Mouse (Mus musculus) embryonic facial prominence, embryonic 11.5 days (tissue): Measurements from ENCODE around the gene Pomgnt2. TPM values are rescaled to one million over a fixed set of nuclear protein-coding genes. Genes with fewer than 3 reads are reported as not detected.

Experiments used
- ATAC-seq: fragments of 200-750 bp; cut with Nextera tagmentation; replicated peaks from 2 replicates; pipeline ENCODE4 v1.8.0; 2017; ENCODE audit warnings: low read depth; ENCODE audit not compliant: insufficient number of reproducible peaks, low FRiP score, low TSS enrichment
- DNase-seq: peaks from one replicate; pipeline ENCODE4 v3.0.0-alpha.2; 2015; ENCODE audit warnings: low spot score
- H3K27ac ChIP-seq: fragments of 300-500 bp; sonication (generic); replicated peaks from 2 replicates; pipeline ENCODE4 v1.5.1; 2014; ENCODE audit warnings: mild to moderate bottlenecking, low read depth, low read length, control low read depth
- H3K27me3 ChIP-seq: fragments of 300-500 bp; sonication (generic); 2 replicates; pipeline ENCODE4 v1.6.1; 2014; ENCODE audit warnings: mild to moderate bottlenecking, low read length, moderate library complexity, mixed read lengths; ENCODE audit not compliant: control insufficient read depth, insufficient read depth
- H3K36me3 ChIP-seq: fragments of 300-500 bp; sonication (generic); replicated peaks from 2 replicates; pipeline ENCODE4 v1.6.1; 2014; ENCODE audit warnings: low read depth, mild to moderate bottlenecking, low read length, moderate library complexity, mixed read lengths; ENCODE audit not compliant: control insufficient read depth, insufficient read depth
- H3K4me1 ChIP-seq: fragments of 300-500 bp; sonication (generic); 2 replicates; pipeline ENCODE4 v1.6.1; 2014; ENCODE audit warnings: low read length, mixed read lengths; ENCODE audit not compliant: control insufficient read depth, insufficient read depth
- H3K4me2 ChIP-seq: fragments of 300-500 bp; sonication (generic); 2 replicates; pipeline ENCODE4 v1.6.1; 2014; ENCODE audit warnings: low read depth, mild to moderate bottlenecking, control low read depth, low read length, moderate library complexity
- H3K4me3 ChIP-seq: fragments of 300-500 bp; sonication (generic); 2 replicates; pipeline ENCODE4 v1.5.1; 2014; ENCODE audit warnings: low read depth, low read length, control low read depth
- H3K9ac ChIP-seq: fragments of 300-500 bp; sonication (generic); replicated peaks from 2 replicates; pipeline ENCODE4 v1.6.1; 2014; ENCODE audit warnings: mild to moderate bottlenecking, control low read depth, low read length
- H3K9me3 ChIP-seq: fragments of 300-500 bp; sonication (generic); replicated peaks from 2 replicates; pipeline ENCODE4 v1.6.1; 2016; ENCODE audit warnings: mild to moderate bottlenecking, low read length, inconsistent platforms, mixed read lengths; ENCODE audit not compliant: control insufficient read depth
- WGBS: fragments of 180-500 bp; shearing (Covaris S2); extraction: QIAGEN DNeasy Blood & Tissue Kit; methylation state at CpG from one replicate; pipeline ENCODE4 v1.1.7; 2014; 5-methylcytosine and 5-hydroxymethylcytosine counted together
- polyA plus RNA-seq: library from polyadenylated mRNA; unstranded; fragments of >200 nt; fragmentation: Nextera tagmentation; extraction: Ambion mirVana; gene quantifications from 2 replicates; pipeline ENCODE4 v1.2.1, GENCODE M21; 2014

Pomgnt2 gene
- polyA plus RNA-seq, 1 experiment from 2014 or later = 6.9 TPM

DNA sequence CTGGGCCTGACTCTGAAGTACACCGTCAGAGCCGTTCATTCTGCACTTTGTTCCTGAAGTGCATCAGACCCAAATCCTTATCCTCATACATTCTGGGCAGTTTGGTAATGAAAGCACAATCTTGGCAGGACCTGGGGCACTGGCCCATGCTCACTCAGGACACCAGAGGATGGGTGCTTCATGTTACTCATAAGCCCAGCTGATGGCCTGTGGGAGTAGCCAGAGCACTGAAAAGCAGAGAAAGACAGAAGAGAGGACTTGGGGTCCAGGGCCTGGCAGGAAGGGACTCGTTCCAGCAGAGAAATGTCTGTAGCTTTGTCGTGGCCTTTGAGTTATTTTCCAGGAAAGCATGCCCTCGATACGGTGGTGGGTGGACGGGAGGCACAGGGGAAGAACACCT, 32.9 kb upstream of the Pomgnt2 start:
- H3K4me3 ChIP-seq = no peak overlapping the region
- 83% methylated on average over 7 of the region's 7 CpGs for WGBS
- no peaks in the 10 kb centered on the region for H3K9me3 ChIP-seq
- no peak overlapping the region for H3K4me2 ChIP-seq
- H3K27ac ChIP-seq = no peak overlapping the region
- H3K4me1 ChIP-seq = no peaks in the 10 kb centered on the region; the same call in 1 of the 2 replicates
- ATAC-seq (no peak), DNase-seq (no peak)
- no peak overlapping the region for H3K9ac ChIP-seq
- no peaks in the 10 kb centered on the region for H3K36me3 ChIP-seq
- H3K27me3 ChIP-seq = no peaks in the 10 kb centered on the region

- ATAC-seq = no peak
Measured at GRCm38 (mm10) chr9:122027914-122028745, 31.2 kb upstream of the Pomgnt2 start.

GRCm38 (mm10) chr9:122027081-122027913, 30.4 kb upstream of the Pomgnt2 start:
- ATAC-seq = no peak

More at GRCm38 (mm10) chr9:122027914-122028745, 31.2 kb upstream of the Pomgnt2 start:
- Histone ChIP-seq H3K4me2 (no peak overlapping the region), H3K4me1 (no peaks in the 10 kb centered on the region; the same call in 1 of the 2 replicates), H3K9me3 (no peaks in the 10 kb centered on the region), H3K36me3 (no peaks in the 10 kb centered on the region), H3K9ac (no peak overlapping the region), H3K4me3 (no peak overlapping the region), H3K27ac (no peak overlapping the region; the same call in 1 of the 2 replicates), H3K27me3 (no peaks in the 10 kb centered on the region)
- DNase-seq = no peak
- WGBS = 88% methylated on average over 11 of the region's 11 CpGs

GRCm38 (mm10) chr9:122025855-122026590, 29.1 kb upstream of the Pomgnt2 start:
- Histone ChIP-seq H3K27me3 (no peaks in the 10 kb centered on the region), H3K9ac (no peak overlapping the region), H3K9me3 (no peaks in the 10 kb centered on the region), H3K27ac (no peak overlapping the region), H3K36me3 (no peaks in the 10 kb centered on the region), H3K4me3 (no peak overlapping the region), H3K4me2 (no peak overlapping the region), H3K4me1 (no peaks in the 10 kb centered on the region; the same call in 1 of the 2 replicates)
- ATAC-seq (peak; percentile 68), DNase-seq (peak; percentile 39)
- 59% methylated on average over 7 of the region's 7 CpGs for WGBS

More at GRCm38 (mm10) chr9:122027081-122027913, 30.4 kb upstream of the Pomgnt2 start:
- Histone ChIP-seq H3K4me2 (no peak overlapping the region), H3K4me3 (no peak overlapping the region), H3K4me1 (no peaks in the 10 kb centered on the region; the same call in 1 of the 2 replicates), H3K9ac (no peak overlapping the region), H3K36me3 (no peaks in the 10 kb centered on the region), H3K9me3 (no peaks in the 10 kb centered on the region), H3K27ac (no peak overlapping the region; the same call in 1 of the 2 replicates), H3K27me3 (no peaks in the 10 kb centered on the region)
- no peak for DNase-seq
- 63% methylated on average over 6 of the region's 6 CpGs for WGBS

GRCm38 (mm10) chr9:122024419-122024818, 27.5 kb upstream of the Pomgnt2 start:
- H3K9me3 ChIP-seq = no peaks in the 10 kb centered on the region
- ATAC-seq (no peak), DNase-seq (no peak)
- no peaks in the 10 kb centered on the region; the same call in 1 of the 2 replicates for H3K4me1 ChIP-seq
- H3K36me3 ChIP-seq = no peaks in the 10 kb centered on the region
- no peak overlapping the region for H3K27ac ChIP-seq
- H3K4me2 ChIP-seq = no peak overlapping the region
- H3K9ac ChIP-seq = no peak overlapping the region
- WGBS = 90% methylated on average over 6 of the region's 6 CpGs
- no peaks in the 10 kb centered on the region for H3K27me3 ChIP-seq
- H3K4me3 ChIP-seq = no peak overlapping the region

DNA sequence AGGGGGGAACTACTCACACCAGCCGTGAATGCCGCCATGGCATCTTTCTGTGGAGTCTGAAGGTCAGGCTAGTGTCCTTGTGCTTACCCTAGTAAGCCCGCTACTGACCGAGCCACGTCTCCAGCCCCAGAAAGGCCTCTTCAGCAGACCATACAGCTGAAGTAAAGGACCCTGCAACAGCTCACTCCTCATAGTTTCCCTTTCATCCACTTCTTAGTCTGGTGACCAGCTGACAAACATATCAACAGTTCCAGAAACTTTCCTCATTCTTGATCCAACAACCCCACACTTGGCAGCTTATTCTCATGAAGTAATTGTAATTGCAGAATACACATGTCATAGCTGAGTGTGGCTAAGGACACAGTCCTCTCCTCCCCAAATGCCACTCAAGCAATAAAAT, 27.0 kb upstream of the Pomgnt2 start:
- H3K9me3 ChIP-seq = no peaks in the 10 kb centered on the region
- ATAC-seq (no peak), DNase-seq (no peak)
- no peaks in the 10 kb centered on the region for H3K27me3 ChIP-seq
- no peaks in the 10 kb centered on the region for H3K36me3 ChIP-seq
- 76% methylated on average over 5 of the region's 5 CpGs for WGBS
- peaks cover 3% of the 10 kb centered on the region; the same call in 1 of the 2 replicates for H3K4me1 ChIP-seq
- H3K4me2 ChIP-seq = no peak overlapping the region
- H3K4me3 ChIP-seq = no peak overlapping the region
- no peak overlapping the region for H3K9ac ChIP-seq
- H3K27ac ChIP-seq = no peak overlapping the region

- WGBS = 72% methylated on average over 9 of the region's 9 CpGs
- H3K4me3 ChIP-seq = no peak overlapping the region
- H3K9ac ChIP-seq = no peak overlapping the region
- no peak for ATAC-seq
- no peaks in the 10 kb centered on the region for H3K9me3 ChIP-seq
- no peak overlapping the region for H3K4me2 ChIP-seq
- H3K36me3 ChIP-seq = no peaks in the 10 kb centered on the region
- peaks cover 3% of the 10 kb centered on the region; the same call in 1 of the 2 replicates for H3K4me1 ChIP-seq
- no peak overlapping the region for H3K27ac ChIP-seq
- DNase-seq = no peak
- no peaks in the 10 kb centered on the region for H3K27me3 ChIP-seq
Measured at GRCm38 (mm10) chr9:122022776-122023175, 25.9 kb upstream of the Pomgnt2 start.
